Mouse (Mus musculus): ENCODE results near the gene Mink1. TPM values are rescaled to one million over a fixed set of nuclear protein-coding genes. Genes with fewer than 3 reads are reported as not detected.

Gene Mink1
- polyA plus RNA-seq, 1 experiment: 79.5 TPM

GRCm38 (mm10) chr11:70635601-70636000 is 72.9 kb downstream of the Mink1 start:
- Histone ChIP-seq H3K4me3 (replicated peaks; ENCODE audit: control insufficient read depth, low read depth, low read length) (no peak overlapping the region), H3K27ac (ENCODE audit: control insufficient read depth, insufficient read depth, low read depth, low read length, poor library complexity) (no peak overlapping the region), H3K4me1 (ENCODE audit: control insufficient read depth, insufficient read depth, low read length) (peaks cover 2% of the 10 kb centered on the region; the same call in 1 of the 2 replicates)
- TF ChIP-seq POLR2A (IDR thresholded peaks at IDR 0.05; ENCODE audit: borderline replicate concordance, control insufficient read depth, low read depth, low read length): no peak
- TF ChIP-seq CTCF (IDR thresholded peaks at IDR 0.05; ENCODE audit: control insufficient read depth, insufficient read depth, low read length): no peak
- WGBS: 78% methylated on average over 4 of the region's 4 CpGs

- Histone ChIP-seq H3K4me3 (replicated peaks; ENCODE audit: control insufficient read depth, low read depth, low read length) (no peak overlapping the region), H3K4me1 (ENCODE audit: control insufficient read depth, insufficient read depth, low read length) (peaks cover 2% of the 10 kb centered on the region; the same call in 1 of the 2 replicates), H3K27ac (ENCODE audit: control insufficient read depth, insufficient read depth, low read depth, low read length, poor library complexity) (no peak overlapping the region)
- TF ChIP-seq CTCF (IDR thresholded peaks at IDR 0.05; ENCODE audit: control insufficient read depth, insufficient read depth, low read length) (no peak), POLR2A (IDR thresholded peaks at IDR 0.05; ENCODE audit: borderline replicate concordance, control insufficient read depth, low read depth, low read length) (no peak)
- 89% methylated on average over 1 of the region's 1 CpGs for whole genome bisulfite sequencing
Observed at GRCm38 (mm10) chr11:70637764-70638163, 75.1 kb downstream of the Mink1 start.

DNA sequence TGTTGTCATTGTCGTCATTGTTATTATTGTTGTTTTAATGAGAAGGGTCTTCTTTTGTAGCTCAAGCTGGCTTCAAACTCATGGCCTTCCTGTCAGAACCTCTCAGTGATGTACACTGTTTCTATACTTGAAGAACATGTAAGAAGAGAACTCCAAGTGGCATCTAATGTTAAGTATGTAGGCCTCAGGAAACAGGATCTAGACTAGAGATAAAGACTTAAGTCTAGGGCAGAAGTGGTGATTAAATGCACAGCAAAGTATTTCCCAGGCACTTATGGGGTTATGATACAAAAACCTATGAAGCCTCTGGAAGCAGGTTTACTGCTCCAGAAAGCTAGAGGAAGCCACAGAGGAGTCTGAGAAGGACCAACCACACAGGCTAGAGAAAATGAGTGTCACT is 75.6 kb downstream of the Mink1 start:
- TF ChIP-seq POLR2A (IDR thresholded peaks at IDR 0.05; ENCODE audit: borderline replicate concordance, control insufficient read depth, low read depth, low read length) (no peak), CTCF (IDR thresholded peaks at IDR 0.05; ENCODE audit: control insufficient read depth, insufficient read depth, low read length) (no peak)
- WGBS: 64% methylated on average over 1 of the region's 1 CpGs
- Histone ChIP-seq H3K27ac (ENCODE audit: control insufficient read depth, insufficient read depth, low read depth, low read length, poor library complexity) (peak overlapping the region; percentile 24; the same call in 1 of the 2 replicates), H3K4me3 (replicated peaks; ENCODE audit: control insufficient read depth, low read depth, low read length) (no peak overlapping the region), H3K4me1 (ENCODE audit: control insufficient read depth, insufficient read depth, low read length) (peaks cover 2% of the 10 kb centered on the region; the same call in 1 of the 2 replicates)

GRCm38 (mm10) chr11:70638714-70639278 is 76.1 kb downstream of the Mink1 start, which contains the start of gene Gp1ba:
TSS of gene Gp1ba (plus strand) at chr11:70639122.
- H3K4me3 ChIP-seq (replicated peaks; ENCODE audit: control insufficient read depth, low read depth, low read length): no peak within 1 kb of the TSS
- 6% methylated on average over 5 of the region's 5 CpGs for WGBS
- TF ChIP-seq POLR2A (IDR thresholded peaks at IDR 0.05; ENCODE audit: borderline replicate concordance, control insufficient read depth, low read depth, low read length) (no peak), CTCF (IDR thresholded peaks at IDR 0.05; ENCODE audit: control insufficient read depth, insufficient read depth, low read length) (no peak)
- peaks cover 2% of the 10 kb centered on the region; the same call in 1 of the 2 replicates for H3K4me1 ChIP-seq (ENCODE audit: control insufficient read depth, insufficient read depth, low read length)
- peak within 1 kb of the TSS; percentile 24; the same call in 1 of the 2 replicates for H3K27ac ChIP-seq (ENCODE audit: control insufficient read depth, insufficient read depth, low read depth, low read length, poor library complexity)

GRCm38 (mm10) chr11:70639976-70640375 is 77.3 kb downstream of the Mink1 start:
- no peak overlapping the region for H3K4me3 ChIP-seq (replicated peaks; ENCODE audit: control insufficient read depth, low read depth, low read length)
- TF ChIP-seq POLR2A (IDR thresholded peaks at IDR 0.05; ENCODE audit: borderline replicate concordance, control insufficient read depth, low read depth, low read length): no peak
- no peak for TF ChIP-seq CTCF (IDR thresholded peaks at IDR 0.05; ENCODE audit: control insufficient read depth, insufficient read depth, low read length)

GRCm38 (mm10) chr11:70641241-70641640 is 78.6 kb downstream of the Mink1 start:
- 72% methylated on average over 7 of the region's 7 CpGs for WGBS
- peaks cover 4% of the 10 kb centered on the region; the same call in 1 of the 2 replicates for H3K4me1 ChIP-seq (ENCODE audit: control insufficient read depth, insufficient read depth, low read length)
- no peak overlapping the region for H3K4me3 ChIP-seq (replicated peaks; ENCODE audit: control insufficient read depth, low read depth, low read length)
- H3K27ac ChIP-seq (ENCODE audit: control insufficient read depth, insufficient read depth, low read depth, low read length, poor library complexity): no peak overlapping the region
- TF ChIP-seq POLR2A (IDR thresholded peaks at IDR 0.05; ENCODE audit: borderline replicate concordance, control insufficient read depth, low read depth, low read length) (no peak), CTCF (IDR thresholded peaks at IDR 0.05; ENCODE audit: control insufficient read depth, insufficient read depth, low read length) (no peak)

More at GRCm38 (mm10) chr11:70639976-70640375, 77.3 kb downstream of the Mink1 start:
- peaks cover 2% of the 10 kb centered on the region; the same call in 1 of the 2 replicates for H3K4me1 ChIP-seq (ENCODE audit: control insufficient read depth, insufficient read depth, low read length)
- 72% methylated on average over 8 of the region's 8 CpGs for WGBS
- no peak overlapping the region for H3K27ac ChIP-seq (ENCODE audit: control insufficient read depth, insufficient read depth, low read depth, low read length, poor library complexity)

GRCm38 (mm10) chr11:70643051-70643450 is 80.4 kb downstream of the Mink1 start:
- Histone ChIP-seq H3K4me1 (ENCODE audit: control insufficient read depth, insufficient read depth, low read length) (peaks cover 4% of the 10 kb centered on the region; the same call in 1 of the 2 replicates), H3K27ac (ENCODE audit: control insufficient read depth, insufficient read depth, low read depth, low read length, poor library complexity) (no peak overlapping the region), H3K4me3 (replicated peaks; ENCODE audit: control insufficient read depth, low read depth, low read length) (no peak overlapping the region)
- 84% methylated on average over 6 of the region's 6 CpGs for WGBS
- TF ChIP-seq CTCF (IDR thresholded peaks at IDR 0.05; ENCODE audit: control insufficient read depth, insufficient read depth, low read length) (no peak), POLR2A (IDR thresholded peaks at IDR 0.05; ENCODE audit: borderline replicate concordance, control insufficient read depth, low read depth, low read length) (no peak)

GRCm38 (mm10) chr11:70644564-70645103 is 82.0 kb downstream of the Mink1 start:
- no peak overlapping the region for H3K4me3 ChIP-seq (replicated peaks; ENCODE audit: control insufficient read depth, low read depth, low read length)
- H3K4me1 ChIP-seq (ENCODE audit: control insufficient read depth, insufficient read depth, low read length): peaks cover 6% of the 10 kb centered on the region; the same call in 1 of the 2 replicates
- no peak for TF ChIP-seq POLR2A (IDR thresholded peaks at IDR 0.05; ENCODE audit: borderline replicate concordance, control insufficient read depth, low read depth, low read length)
- TF ChIP-seq CTCF (IDR thresholded peaks at IDR 0.05; ENCODE audit: control insufficient read depth, insufficient read depth, low read length): no peak
- 93% methylated on average over 8 of the region's 8 CpGs for WGBS
- no peak overlapping the region for H3K27ac ChIP-seq (ENCODE audit: control insufficient read depth, insufficient read depth, low read depth, low read length, poor library complexity)

Data from bone marrow, adult 2 months (tissue).